Mouse (Mus musculus) intestine, embryonic 15.5 days (tissue): Measurements from ENCODE around the gene Kbtbd12. TPM values are rescaled to one million over a fixed set of nuclear protein-coding genes. Genes with fewer than 3 reads are reported as not detected.

Source experiments
- ATAC-seq: fragments of 200-750 bp; cut with Nextera tagmentation; 2 replicates; pipeline ENCODE4 v1.8.0; 2017; ENCODE audit warnings: moderate TSS enrichment, moderate library complexity
- H3K27ac ChIP-seq: fragments of 300-500 bp; sonication (generic); 2 replicates; pipeline ENCODE4 v1.5.1; 2015; ENCODE audit warnings: mild to moderate bottlenecking, inconsistent platforms
- H3K27me3 ChIP-seq: fragments of 300-500 bp; sonication (generic); replicated peaks from 2 replicates; pipeline ENCODE4 v1.6.1; 2015; ENCODE audit warnings: inconsistent platforms
- H3K36me3 ChIP-seq: fragments of 300-500 bp; sonication (generic); 2 replicates; pipeline ENCODE4 v1.6.1; 2015; ENCODE audit warnings: inconsistent platforms
- H3K4me1 ChIP-seq: fragments of 300-500 bp; sonication (generic); replicated peaks from 2 replicates; pipeline ENCODE4 v1.6.1; 2015; ENCODE audit warnings: inconsistent platforms
- H3K4me2 ChIP-seq: fragments of 300-500 bp; sonication (generic); replicated peaks from 2 replicates; pipeline ENCODE4 v1.6.1; 2015; ENCODE audit warnings: mild to moderate bottlenecking, inconsistent platforms
- H3K4me3 ChIP-seq: fragments of 300-500 bp; sonication (generic); replicated peaks from 2 replicates; pipeline ENCODE4 v1.5.1; 2015; ENCODE audit warnings: inconsistent platforms
- H3K9ac ChIP-seq: fragments of 300-500 bp; sonication (generic); 2 replicates; pipeline ENCODE4 v1.6.1; 2015; ENCODE audit warnings: inconsistent platforms
- H3K9me3 ChIP-seq: fragments of 300-500 bp; sonication (generic); 2 replicates; pipeline ENCODE4 v1.6.1; 2016; ENCODE audit warnings: inconsistent platforms
- WGBS: fragments of 180-500 bp; shearing (Covaris S2); methylation state at CpG from one replicate; pipeline ENCODE4 v1.1.7; 2015; 5-methylcytosine and 5-hydroxymethylcytosine counted together
- polyA plus RNA-seq: library from polyadenylated mRNA; unstranded; fragments of >200 nt; fragmentation: Nextera tagmentation; extraction: Ambion mirVana; gene quantifications from 2 replicates; pipeline ENCODE4 v1.2.1, GENCODE M21; 2015

Kbtbd12 gene
- polyA plus RNA-seq, 1 experiment from 2014 or later: 0.46 TPM

GRCm38 (mm10) chr6:88513984-88514383 lies 123.8 kb downstream of the Kbtbd12 start:
- peaks cover 59% of the 10 kb centered on the region for H3K36me3 ChIP-seq
- H3K9me3 ChIP-seq: no peaks in the 10 kb centered on the region
- no peak overlapping the region for H3K4me3 ChIP-seq
- ATAC-seq: no peak
- H3K4me2 ChIP-seq: no peak overlapping the region
- peaks cover 15% of the 10 kb centered on the region for H3K4me1 ChIP-seq
- WGBS: 85% methylated on average over 8 of the region's 8 CpGs
- H3K27me3 ChIP-seq: no peaks in the 10 kb centered on the region
- H3K27ac ChIP-seq: no peak overlapping the region
- no peak overlapping the region for H3K9ac ChIP-seq

GRCm38 (mm10) chr6:88503044-88503443 lies 134.7 kb downstream of the Kbtbd12 start:
- H3K4me1 ChIP-seq: 0 out of 2 replicates have a peak, but pooled peaks cover 3% of the 10 kb centered on the region
- no peak overlapping the region for H3K4me2 ChIP-seq
- H3K27me3 ChIP-seq: no peaks in the 10 kb centered on the region
- no peak overlapping the region for H3K27ac ChIP-seq
- WGBS: 86% methylated on average over 4 of the region's 4 CpGs
- no peak overlapping the region for H3K4me3 ChIP-seq
- H3K9ac ChIP-seq: no peak overlapping the region
- ATAC-seq: no peak
- peaks cover 54% of the 10 kb centered on the region for H3K36me3 ChIP-seq
- no peaks in the 10 kb centered on the region for H3K9me3 ChIP-seq

- ATAC-seq: no peak
- Histone ChIP-seq H3K9me3 (no peaks in the 10 kb centered on the region), H3K4me3 (no peak overlapping the region), H3K36me3 (peaks cover 50% of the 10 kb centered on the region), H3K27me3 (no peaks in the 10 kb centered on the region), H3K9ac (no peak overlapping the region), H3K4me1 (0 out of 2 replicates have a peak, but pooled peaks cover 3% of the 10 kb centered on the region), H3K27ac (no peak overlapping the region), H3K4me2 (no peak overlapping the region)
- WGBS: 70% methylated on average over 13 of the region's 13 CpGs
Measured at GRCm38 (mm10) chr6:88502030-88502970, 135.4 kb downstream of the Kbtbd12 start.

GRCm38 (mm10) chr6:88500405-88500767 lies 137.4 kb downstream of the Kbtbd12 start:
- Histone ChIP-seq H3K9me3 (no peaks in the 10 kb centered on the region), H3K4me3 (peak overlapping the region; percentile 54), H3K27me3 (no peaks in the 10 kb centered on the region), H3K4me1 (0 out of 2 replicates have a peak, but pooled peaks cover 3% of the 10 kb centered on the region), H3K9ac (no peak overlapping the region), H3K27ac (no peak overlapping the region), H3K36me3 (peaks cover 39% of the 10 kb centered on the region), H3K4me2 (peak overlapping the region; percentile 96)
- WGBS: 6% methylated on average over 3 of the region's 3 CpGs
- ATAC-seq: 0 out of 2 replicates have a peak, but pooled peaks have one; percentile 4

GRCm38 (mm10) chr6:88499481-88500404 lies 138.0 kb downstream of the Kbtbd12 start:
- peak overlapping the region; percentile 54 for H3K4me3 ChIP-seq
- H3K4me1 ChIP-seq: 0 out of 2 replicates have a peak, but pooled peaks cover 3% of the 10 kb centered on the region
- no peaks in the 10 kb centered on the region for H3K27me3 ChIP-seq
- H3K36me3 ChIP-seq: peaks cover 33% of the 10 kb centered on the region
- 3% methylated on average over 76 of the region's 76 CpGs for WGBS
- H3K27ac ChIP-seq: no peak overlapping the region
- H3K9me3 ChIP-seq: no peaks in the 10 kb centered on the region
- H3K9ac ChIP-seq: peak overlapping the region; percentile 56
- H3K4me2 ChIP-seq: peak overlapping the region; percentile 96
- ATAC-seq: peak; percentile 69

Other genes with a start within 250 kb of the Kbtbd12 start
- 40.1 and 40.7 TPM in 2 replicates for gene Eefsec, start 191.4 kb downstream of the Kbtbd12 start, polyA plus RNA-seq
- gene Ruvbl1, start 172.5 kb downstream of the Kbtbd12 start, polyA plus RNA-seq: 125 and 132 TPM in 2 replicates
- gene Sec61a1, start 119.0 kb downstream of the Kbtbd12 start, polyA plus RNA-seq: 256 and 276 TPM in 2 replicates
- gene Mgll, start 86.5 kb upstream of the Kbtbd12 start, polyA plus RNA-seq: 71.6 and 75.9 TPM in 2 replicates
- 24.2 and 25.0 TPM in 2 replicates for gene Abtb1, start 204.0 kb upstream of the Kbtbd12 start, polyA plus RNA-seq
- 49.6 and 52.5 TPM in 2 replicates for gene Podxl2, start 237.1 kb upstream of the Kbtbd12 start, polyA plus RNA-seq